Mouse (Mus musculus) brain, embryonic 14.5 days (tissue): ENCODE data around the gene Ifi214.
"Not testable (repeated sequence)": the region's sequence is repeated elsewhere in the genome, so short reads cannot be mapped to it uniquely, and the experiment has no call there.

Source experiments
- CTCF ChIP-seq: fragments of 200-500 bp; IDR thresholded peaks from 2 replicates; pipeline ENCODE4 v1.5.1; 2012; ENCODE audit warnings: inconsistent platforms, mild to moderate bottlenecking, moderate library complexity, borderline replicate concordance; ENCODE audit not compliant: insufficient read depth, insufficient read length; ENCODE audit errors: extremely low read depth
- POLR2A ChIP-seq: fragments of 200-500 bp; IDR thresholded peaks from 2 replicates; pipeline ENCODE4 v1.6.1; 2012; ENCODE audit warnings: mild to moderate bottlenecking, inconsistent platforms, borderline replicate concordance; ENCODE audit not compliant: poor library complexity, insufficient read depth, insufficient read length, severe bottlenecking; ENCODE audit errors: extremely low read depth

GRCm38 (mm10) chr1:173491483-173491882 lies 44.3 kb downstream of the Ifi214 start:
- TF ChIP-seq CTCF, POLR2A: not testable (repeated sequence)
